Mouse (Mus musculus): ENCODE data around the gene Zbtb7b.

Gene Zbtb7b

DNA sequence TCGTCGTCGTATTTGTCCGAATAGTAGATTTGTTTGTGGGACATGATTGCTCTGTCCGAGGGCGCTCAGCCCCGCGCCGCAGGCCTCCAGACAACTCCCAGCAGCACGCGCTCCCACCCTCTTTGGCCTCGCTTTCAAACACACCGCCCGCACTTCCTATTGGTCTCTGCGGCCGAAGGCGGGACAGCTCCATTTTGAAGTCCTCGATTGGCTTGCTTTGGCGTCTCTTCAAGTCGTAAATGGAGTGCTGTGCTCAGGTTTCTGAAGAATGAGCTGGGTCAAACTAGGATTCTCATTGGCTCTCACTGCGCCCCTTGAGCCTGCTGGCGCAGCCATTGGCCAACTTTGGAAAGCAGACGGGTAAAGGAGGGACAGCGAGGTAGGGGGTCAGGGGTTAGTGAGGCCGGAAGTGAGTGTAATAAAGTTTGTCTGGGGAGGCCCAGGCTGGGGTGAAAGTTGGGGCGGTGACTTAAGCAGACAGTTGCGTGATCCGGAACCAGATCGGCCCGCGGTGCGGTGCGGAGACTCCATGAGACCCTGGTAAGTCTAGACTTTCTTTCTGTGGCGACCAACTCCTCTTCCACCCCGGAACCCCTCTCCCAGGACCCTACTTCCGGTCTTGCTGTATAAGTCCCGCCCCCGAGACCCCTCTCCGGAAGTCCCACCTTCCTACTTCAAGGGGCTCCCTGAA lies 23.7 kb upstream of the Zbtb7b start, which contains the start of the genes Cks1b and Shc1:
Gene Cks1b (minus strand): TSS at position 214 of the 691 bp plus-strand sequence.
Gene Shc1 (plus strand): TSS at position 274 of the 691 bp plus-strand sequence.
- DNase-seq (ENCODE audit: low spot score), result peak; percentile 83

DNA sequence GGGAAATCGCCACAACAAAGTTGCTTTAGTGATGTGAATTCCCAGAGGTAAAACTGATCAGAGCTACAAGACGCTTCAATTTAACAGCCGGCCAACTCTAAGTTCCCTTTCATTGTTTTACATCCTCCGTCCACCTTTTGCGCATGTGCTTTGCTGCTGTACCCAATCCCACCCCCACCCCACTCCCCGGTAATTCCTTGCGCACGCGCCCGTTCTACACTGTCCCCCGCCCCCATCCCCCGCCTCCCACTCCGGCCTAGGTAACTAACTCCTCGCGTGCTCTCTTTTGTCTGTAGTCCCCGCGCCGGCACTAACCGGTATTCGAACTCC lies 23.2 kb upstream of the Zbtb7b start:
- no peak for DNase-seq (ENCODE audit: low spot score)

- DNase-seq (ENCODE audit: low spot score), result no peak
Observed at GRCm38 (mm10) chr3:89417131-89417530, 22.6 kb upstream of the Zbtb7b start.

GRCm38 (mm10) chr3:89416158-89416557 lies 21.6 kb upstream of the Zbtb7b start:
- no peak for DNase-seq (ENCODE audit: low spot score)

GRCm38 (mm10) chr3:89411490-89412393 lies 17.2 kb upstream of the Zbtb7b start, which contains the start of gene Flad1:
TSS of gene Flad1 (minus strand) at chr3:89411870.
- peak; percentile 93 for DNase-seq (ENCODE audit: low spot score)

GRCm38 (mm10) chr3:89410864-89411263 lies 16.3 kb upstream of the Zbtb7b start:
- no peak for DNase-seq (ENCODE audit: low spot score)

- no peak for DNase-seq (ENCODE audit: low spot score)
Observed at GRCm38 (mm10) chr3:89409701-89410100, 15.1 kb upstream of the Zbtb7b start.

DNA sequence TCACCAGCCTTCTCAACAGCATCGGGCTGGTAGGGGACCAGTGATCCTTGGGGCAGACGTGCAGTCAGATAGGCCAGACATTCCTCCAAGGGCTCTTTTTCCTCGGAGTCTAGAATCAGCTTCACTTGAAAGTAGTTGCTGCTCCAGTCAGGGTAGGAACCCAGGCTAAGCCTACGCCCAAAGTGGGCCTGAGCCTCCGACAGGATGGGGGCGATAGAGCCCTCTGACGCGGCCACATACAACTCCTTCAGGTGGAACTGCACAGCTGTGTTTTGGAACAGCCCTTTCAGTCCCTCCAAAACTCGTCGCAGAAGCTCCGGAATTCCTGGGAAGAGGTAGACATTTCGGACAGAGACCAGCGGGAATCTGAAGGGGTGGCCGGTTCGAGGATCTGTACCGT lies 13.9 kb upstream of the Zbtb7b start:
- no peak for DNase-seq (ENCODE audit: low spot score)

- no peak for DNase-seq (ENCODE audit: low spot score)
Observed at GRCm38 (mm10) chr3:89406887-89407286, 12.3 kb upstream of the Zbtb7b start.

DNA sequence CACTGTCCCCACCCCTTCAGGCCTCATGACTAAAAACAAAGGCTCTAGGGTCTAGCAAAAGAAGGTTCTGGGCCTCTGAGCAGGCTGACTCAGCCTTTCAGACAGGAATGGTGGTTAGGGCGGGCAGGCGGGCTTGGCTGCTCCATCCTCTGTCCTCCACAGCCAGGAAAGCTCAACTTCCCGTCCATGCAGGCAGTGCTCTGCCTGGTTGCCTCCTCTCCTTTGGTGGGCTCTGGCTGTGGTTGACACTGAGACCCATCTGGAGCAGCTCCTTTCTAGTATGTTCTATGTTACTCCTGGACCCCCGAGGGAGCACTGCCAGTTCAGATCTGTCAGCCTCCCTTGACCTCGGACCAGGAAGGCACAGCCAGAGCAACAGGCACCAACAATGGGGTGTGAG lies 8.1 kb upstream of the Zbtb7b start, which contains the start of gene Lenep:
Gene Lenep (minus strand): TSS at position 101 of the 400 bp plus-strand sequence.
- no peak for DNase-seq (ENCODE audit: low spot score)

GRCm38 (mm10) chr3:89401329-89401728 lies 6.8 kb upstream of the Zbtb7b start:
- DNase-seq (ENCODE audit: low spot score), result no peak

GRCm38 (mm10) chr3:89396654-89397005 lies 2.1 kb upstream of the Zbtb7b start:
- DNase-seq (ENCODE audit: low spot score), result no peak

- peak; percentile 55 for DNase-seq (ENCODE audit: low spot score)
Observed at GRCm38 (mm10) chr3:89395806-89396653, 1.5 kb upstream of the Zbtb7b start.

DNA sequence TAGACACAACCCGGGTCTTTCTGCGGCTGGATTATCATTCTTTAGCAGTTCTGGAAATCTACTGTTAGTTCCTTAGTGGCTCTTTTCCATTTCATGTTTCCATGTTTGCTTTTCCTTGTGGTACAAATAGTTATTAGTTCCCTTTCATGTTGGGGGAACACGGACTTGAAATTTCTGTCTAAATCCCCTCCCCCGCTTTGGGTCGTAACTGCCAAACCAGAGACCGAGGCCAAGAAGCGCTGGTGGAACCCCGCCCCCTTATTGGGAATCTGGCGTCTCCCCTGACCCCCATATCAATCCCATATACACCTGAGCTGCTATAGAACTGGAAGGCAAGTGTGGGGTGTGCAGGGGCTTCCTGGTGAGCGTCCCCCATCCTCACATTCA lies 836 bp upstream of the Zbtb7b start:
- DNase-seq (ENCODE audit: low spot score), result no peak

GRCm38 (mm10) chr3:89394894-89395256 lies 299 bp upstream of the Zbtb7b start:
- DNase-seq (ENCODE audit: low spot score), result peak; percentile 68

- peak; percentile 98 for DNase-seq (ENCODE audit: low spot score)
Observed at GRCm38 (mm10) chr3:89393605-89394004, 971 bp downstream of the Zbtb7b start.

DNA sequence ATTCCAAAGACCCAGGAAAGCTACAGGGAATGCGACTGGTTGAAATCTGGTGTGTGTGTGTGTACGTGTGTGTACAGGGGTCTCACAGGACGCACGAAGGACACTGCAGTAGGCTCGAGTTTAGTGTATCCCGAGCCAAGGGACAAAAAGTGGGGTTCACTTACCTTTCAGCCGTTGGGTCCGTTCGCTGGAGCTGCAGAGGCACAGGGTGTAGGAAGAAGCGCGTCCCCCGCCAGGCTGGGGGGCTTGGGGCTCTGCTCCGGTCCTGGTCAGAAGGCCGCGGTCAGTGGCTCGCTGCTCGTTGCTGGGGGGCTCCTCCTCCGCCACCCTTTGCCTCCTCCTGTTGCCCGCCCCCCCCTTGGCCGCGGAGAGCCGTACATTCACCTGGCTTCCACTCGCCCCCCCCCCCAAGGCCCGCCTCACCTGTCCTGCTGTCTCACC lies 1.7 kb downstream of the Zbtb7b start:
- peak; percentile 35 for DNase-seq (ENCODE audit: low spot score)

GRCm38 (mm10) chr3:89391663-89392511 lies 2.7 kb downstream of the Zbtb7b start:
- DNase-seq (ENCODE audit: low spot score), result peak; percentile 57

DNA sequence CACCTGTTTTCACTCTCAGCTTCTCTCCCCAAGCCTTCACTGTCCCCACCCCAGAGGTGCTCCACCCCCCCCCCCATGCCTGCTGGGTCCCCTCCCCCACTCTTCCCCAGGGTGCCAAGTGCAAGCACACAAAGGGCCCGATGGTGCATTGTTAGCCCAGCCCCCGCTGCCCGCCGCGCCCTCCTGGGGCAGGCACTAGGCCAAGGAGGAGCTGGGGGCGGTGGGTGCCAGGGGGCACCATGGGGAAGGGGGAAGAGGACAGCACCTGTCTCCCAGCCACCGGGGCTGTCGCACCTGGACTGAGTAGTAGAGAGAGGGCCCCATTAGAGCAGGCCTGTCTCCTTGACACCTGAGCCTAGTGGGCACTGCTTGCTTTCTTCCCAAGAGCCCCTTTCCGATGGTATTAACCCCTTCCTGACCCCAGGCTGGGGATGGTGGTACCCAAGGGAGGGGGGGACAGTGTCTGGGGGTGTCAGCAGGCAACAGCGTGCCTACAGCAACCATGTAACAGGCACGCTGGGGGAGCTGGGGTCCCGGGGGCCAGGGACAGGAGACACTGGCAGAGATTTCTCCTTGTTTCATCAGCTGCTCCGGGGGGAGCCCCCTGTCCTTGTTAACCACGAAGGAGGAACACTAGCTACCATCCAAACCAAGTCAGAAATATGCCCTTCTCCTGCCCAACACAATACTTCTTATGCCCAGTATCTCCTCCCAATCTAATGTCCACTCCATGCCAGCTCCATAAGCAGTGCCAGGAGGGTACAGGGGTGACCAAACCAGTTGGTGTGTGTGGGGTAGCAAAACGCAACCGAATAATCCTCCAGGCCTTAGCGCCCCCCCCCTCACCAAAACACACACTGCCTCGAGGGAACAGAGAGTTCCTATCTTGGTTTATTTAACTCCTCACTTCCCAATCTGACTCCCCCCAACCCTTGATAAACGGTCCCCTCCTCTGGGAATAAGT lies 3.6 kb downstream of the Zbtb7b start:
- peak; percentile 39 for DNase-seq (ENCODE audit: low spot score)

GRCm38 (mm10) chr3:89390111-89390515 lies 4.5 kb downstream of the Zbtb7b start:
- no peak for DNase-seq (ENCODE audit: low spot score)

All from urinary bladder, postnatal 25 days (tissue).